Mouse (Mus musculus): ENCODE measurements around the gene Dntt.

GRCm38 (mm10) chr19:40980671-40981070, 48.4 kb upstream of the Dntt start:
- no peak for TF ChIP-seq POLR2A (IDR thresholded peaks at IDR 0.05; ENCODE audit: low read depth, low read length)
- no peak for TF ChIP-seq CTCF (IDR thresholded peaks at IDR 0.05; ENCODE audit: extremely low read depth, insufficient read depth, insufficient read length, insufficient replicate concordance)
